Mouse (Mus musculus) adrenal gland, postnatal 14 days (tissue): ENCODE data around the gene Slc26a10. TPM values are rescaled to one million over a fixed set of nuclear protein-coding genes. Genes with fewer than 3 reads are reported as not detected.

Source experiments
- DNase-seq: peaks from one replicate; pipeline ENCODE4 v3.0.0; 2021; ENCODE audit warnings: mixed read lengths
- total RNA-seq: library from RNA; stranded (reverse); gene quantifications from 2 replicates; pipeline ENCODE4 v1.2.3, GENCODE M21; 2021

The Slc26a10 gene
- total RNA-seq, 1 experiment from 2014 or later, result 10.8 TPM

DNA sequence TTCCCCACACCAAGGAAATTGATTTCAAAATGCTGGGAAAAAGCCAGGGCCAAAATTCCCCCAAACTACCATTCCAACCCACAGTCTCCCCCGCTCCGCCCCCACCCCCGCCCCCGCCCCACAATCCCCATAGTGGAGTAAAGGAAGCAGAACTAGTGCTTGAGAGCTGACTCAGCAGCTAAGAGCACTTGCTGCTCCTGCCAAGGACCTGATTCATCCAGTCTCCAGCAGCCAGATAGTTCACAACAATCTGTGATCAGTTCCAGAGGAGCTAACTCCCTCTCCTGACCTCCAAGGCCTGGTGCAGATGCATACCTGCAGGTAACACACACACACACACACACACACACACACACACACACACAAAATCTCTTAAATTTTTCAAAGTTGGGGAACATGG, 51.0 kb downstream of the Slc26a10 start:
- peak; percentile 39 for DNase-seq

DNA sequence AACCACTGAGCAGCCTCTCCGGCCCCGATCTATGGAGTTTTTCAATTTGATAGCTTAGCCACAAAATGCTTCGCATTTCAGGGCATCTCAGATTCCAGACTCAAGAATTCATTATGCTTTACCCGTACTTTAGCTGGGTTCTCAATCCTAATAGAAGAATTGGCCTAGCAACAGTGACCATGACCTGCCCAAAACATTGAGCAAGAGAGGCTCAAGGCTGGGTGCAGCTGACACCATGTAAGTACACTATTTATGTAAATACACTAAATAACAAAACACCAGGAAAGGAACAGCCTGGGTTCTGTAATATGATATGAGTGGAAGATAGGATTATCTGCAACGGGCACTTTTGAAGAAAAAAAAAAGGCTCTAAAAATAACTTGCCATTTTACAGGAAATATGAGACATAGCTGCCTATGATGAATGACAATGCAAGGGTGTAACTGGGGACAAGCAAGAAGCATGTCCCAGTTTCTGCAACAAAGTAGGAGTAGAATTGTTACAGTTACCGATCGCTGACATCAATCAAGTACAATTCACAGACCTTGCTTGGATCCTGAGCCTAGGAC, 52.6 kb downstream of the Slc26a10 start:
- peak; percentile 27 for DNase-seq

DNA sequence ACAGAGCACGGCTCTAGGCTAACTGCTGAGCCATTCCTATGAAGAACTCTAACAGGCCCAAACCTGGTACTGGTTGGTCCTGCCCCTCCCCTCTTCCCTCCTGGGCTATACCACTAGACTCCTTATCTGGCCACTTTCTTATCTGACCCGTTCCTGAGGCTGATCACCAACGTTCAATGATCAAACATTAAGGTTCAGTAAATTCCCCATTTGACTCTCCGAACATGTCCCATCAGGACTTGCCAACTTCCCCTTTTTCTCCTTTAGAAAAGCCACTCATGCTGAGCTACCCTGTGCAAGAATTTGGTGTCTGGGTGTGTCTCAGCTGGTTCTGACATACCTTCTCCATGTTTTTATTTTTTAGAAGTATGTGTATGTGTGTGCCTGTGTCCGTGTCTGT, 53.9 kb downstream of the Slc26a10 start:
- no peak for DNase-seq

DNA sequence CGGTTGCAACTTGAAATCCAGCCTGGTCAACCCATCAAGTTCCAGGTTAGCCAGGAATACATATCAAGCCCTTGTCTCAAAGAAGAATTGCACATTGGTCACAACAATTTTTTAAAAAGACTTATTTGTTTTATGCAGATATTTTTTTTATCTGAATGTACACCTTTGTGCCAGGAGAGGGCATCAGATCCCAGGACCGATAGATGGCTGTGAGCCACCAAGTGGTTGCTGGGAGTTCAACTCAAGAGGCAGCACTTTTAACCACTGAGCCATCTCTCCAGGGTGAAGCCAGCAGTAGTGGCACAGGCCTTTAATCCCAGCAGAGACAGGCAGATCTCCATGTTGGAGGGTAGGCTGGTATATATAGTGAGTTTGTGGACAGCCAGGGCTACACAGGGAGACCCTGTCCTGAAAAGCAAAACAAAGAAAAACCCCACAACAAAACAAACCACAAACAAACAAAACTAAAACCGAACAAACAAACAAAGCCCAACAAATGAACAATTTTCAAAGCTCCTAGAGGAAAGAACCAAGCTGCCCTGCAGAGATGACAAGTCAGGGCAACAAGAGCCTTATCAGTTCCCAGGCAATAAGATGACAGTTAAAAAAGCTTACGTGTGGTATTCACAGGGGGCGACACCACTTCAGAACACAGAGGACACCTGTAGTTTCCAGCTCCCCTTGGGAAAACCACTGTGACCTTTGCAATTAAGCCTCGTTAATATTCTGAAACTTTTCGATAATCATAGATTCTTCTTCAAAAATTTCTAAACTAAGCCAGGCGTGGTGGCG, 55.0 kb downstream of the Slc26a10 start:
- peak; percentile 71 for DNase-seq

DNA sequence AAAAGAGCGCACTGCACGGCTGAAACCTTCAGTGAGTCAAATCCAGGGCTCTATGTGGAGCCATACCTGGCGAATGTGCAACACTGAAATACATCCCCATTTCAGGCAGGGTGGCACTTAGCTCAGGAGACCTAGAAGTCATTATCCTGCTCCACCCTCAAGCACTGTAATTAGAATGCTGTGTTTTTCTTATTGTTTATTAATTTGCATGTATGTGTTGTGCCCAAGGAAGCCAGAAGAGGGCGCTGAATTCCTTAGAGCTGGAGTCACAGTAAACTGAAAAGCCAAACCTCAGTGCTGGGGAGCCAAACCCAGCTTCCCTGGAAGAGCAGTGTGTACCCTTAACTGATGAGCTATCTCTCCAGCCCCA, 57.0 kb downstream of the Slc26a10 start:
- DNase-seq, result peak; percentile 75

DNA sequence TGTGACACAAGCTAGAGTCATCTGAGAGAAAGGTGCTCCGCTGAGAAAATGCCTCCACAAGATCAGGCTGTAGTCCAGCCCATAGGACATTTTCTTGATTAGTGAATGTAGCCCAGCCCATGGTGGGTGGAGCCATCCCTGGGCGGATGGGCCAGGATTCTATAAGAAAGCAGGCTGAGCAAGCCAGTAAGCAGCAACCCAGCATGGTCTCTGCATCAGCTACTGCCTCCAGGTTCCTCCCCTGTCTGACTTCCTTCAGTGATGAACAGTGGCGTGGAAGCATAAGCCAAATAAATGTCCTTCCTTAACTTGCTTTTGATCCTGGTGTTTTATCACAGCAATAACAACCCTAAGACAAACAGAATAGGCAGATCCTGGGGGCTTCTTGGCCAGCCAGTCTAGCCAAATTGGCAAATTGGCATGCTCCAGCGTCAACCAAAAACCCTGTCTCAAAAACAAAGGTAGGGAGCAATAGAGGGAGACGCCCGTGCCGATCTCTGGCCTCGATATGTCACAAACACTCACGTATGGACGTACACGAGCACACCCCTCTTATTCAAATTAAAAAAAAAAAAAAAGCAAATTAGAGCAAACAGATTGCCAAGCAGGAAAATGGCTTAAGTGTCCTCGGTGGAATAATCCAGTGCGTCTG, 57.5 kb downstream of the Slc26a10 start:
- no peak for DNase-seq

DNA sequence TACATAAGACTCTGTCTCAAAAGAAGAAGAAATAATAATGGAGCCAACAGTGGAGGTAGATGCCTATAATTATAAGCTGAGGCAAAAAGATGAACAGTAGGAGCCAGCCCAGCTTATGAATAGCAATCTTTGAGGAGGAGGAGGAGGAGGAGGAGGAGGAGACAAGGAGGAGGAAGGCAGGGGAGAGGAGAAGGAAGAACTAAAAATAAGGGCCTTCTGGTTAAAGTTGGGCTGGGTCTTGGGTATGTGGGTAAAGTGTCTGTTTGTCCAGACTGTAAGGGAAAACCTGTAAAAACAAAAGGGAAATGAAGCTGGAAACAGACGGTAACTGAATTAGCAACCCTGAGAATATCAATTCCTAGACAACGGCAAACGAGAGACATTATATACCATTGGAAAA, 58.4 kb downstream of the Slc26a10 start:
- no peak for DNase-seq

Other genes starting within 250 kb of the Slc26a10 start
- 115 and 144 TPM in 2 replicates for gene Ctdsp2, start 201.9 kb downstream of the Slc26a10 start, total RNA-seq
- 0.74 and 2.5 TPM in 2 replicates for gene Avil, start 179.9 kb downstream of the Slc26a10 start, total RNA-seq
- 57.6 and 58.7 TPM in 2 replicates for gene Tsfm, start 149.8 kb downstream of the Slc26a10 start, total RNA-seq
- 12.4 and 18.1 TPM in 2 replicates for gene Mettl1, start 139.2 kb downstream of the Slc26a10 start, total RNA-seq
- 0.15 and 0.23 TPM in 2 replicates for gene Eef1akmt3, start 139.1 kb downstream of the Slc26a10 start, total RNA-seq
- 0.26 and 0.41 TPM in 2 replicates for gene Cyp27b1, start 132.4 kb downstream of the Slc26a10 start, total RNA-seq
- 6.2 and 8.0 TPM in 2 replicates for gene March9, start 120.5 kb downstream of the Slc26a10 start, total RNA-seq
- 242 and 253 TPM in 2 replicates for gene Cdk4, start 117.1 kb downstream of the Slc26a10 start, total RNA-seq
- gene Tspan31, start 110.4 kb downstream of the Slc26a10 start, total RNA-seq, result 76.3 and 96.5 TPM in 2 replicates
- 6.9 and 14.3 TPM in 2 replicates for gene Agap2, start 105.4 kb downstream of the Slc26a10 start, total RNA-seq
- 97.9 and 108 TPM in 2 replicates for gene Os9, start 59.5 kb downstream of the Slc26a10 start, total RNA-seq
- 14.6 and 24.7 TPM in 2 replicates for gene B4galnt1, start 15.4 kb downstream of the Slc26a10 start, total RNA-seq
- 22.3 and 28.5 TPM in 2 replicates for gene Arhgef25, start 9.4 kb upstream of the Slc26a10 start, total RNA-seq
- gene Dtx3, start 15.1 kb upstream of the Slc26a10 start, total RNA-seq, result 60.7 and 66.5 TPM in 2 replicates
- 28.5 and 29.2 TPM in 2 replicates for gene Pip4k2c, start 30.9 kb upstream of the Slc26a10 start, total RNA-seq
- 7.6 and 11.5 TPM in 2 replicates for gene Kif5a, start 82.7 kb upstream of the Slc26a10 start, total RNA-seq
- 142 and 153 TPM in 2 replicates for gene Dctn2, start 85.7 kb upstream of the Slc26a10 start, total RNA-seq
- gene Mbd6, start 108.4 kb upstream of the Slc26a10 start, total RNA-seq, result 47.9 and 54.0 TPM in 2 replicates
- gene Mars, start 131.1 kb upstream of the Slc26a10 start, total RNA-seq, result 81.9 and 98.4 TPM in 2 replicates
- 2.1 and 15.2 TPM in 2 replicates for gene Arhgap9, start 141.3 kb upstream of the Slc26a10 start, total RNA-seq
- 3.9 and 4.7 TPM in 2 replicates for gene Gli1, start 161.3 kb upstream of the Slc26a10 start, total RNA-seq
- 0.82 TPM in 1 of 2 replicates, not detected in the other for gene Inhbe, start 173.8 kb upstream of the Slc26a10 start, total RNA-seq
- gene Inhbc, start 189.8 kb upstream of the Slc26a10 start, total RNA-seq, result 0.79 and 14.4 TPM in 2 replicates
- gene R3hdm2, start 199.7 kb upstream of the Slc26a10 start, total RNA-seq, result 113 TPM in 2 replicates